Mouse (Mus musculus): ENCODE measurements around the gene Ccdc84.

Ccdc84 gene

GRCm38 (mm10) chr9:44361190-44361917, 57.0 kb downstream of the Ccdc84 start, which contains the start of gene Vps11:
Vps11 (minus strand) TSS chr9:44361670.
- peak; percentile 96 for DNase-seq
